Mouse (Mus musculus) ES-E14 (cell line): Measurements from ENCODE around the gene Zfp57.

ENCODE experiments used
- HCFC1 ChIP-seq: IDR thresholded peaks from 2 replicates; pipeline ENCODE4 v1.6.1; 2012; ENCODE audit warnings: low read length, inconsistent platforms, borderline replicate concordance; ENCODE audit not compliant: insufficient read depth
- ZC3H11A ChIP-seq: IDR thresholded peaks from 2 replicates; pipeline ENCODE4 v1.6.1; 2012; ENCODE audit warnings: low read depth, mild to moderate bottlenecking, inconsistent platforms, low read length, borderline replicate concordance

- no peak for TF ChIP-seq HCFC1
- TF ChIP-seq ZC3H11A: no peak
These were observed 2.4 kb downstream of the Zfp57 start for GRCm38 (mm10) chr17:37003366-37003765.
